Mouse (Mus musculus) thymus, adult 2 months (tissue): ENCODE results near the gene Trarg1.

Source experiments
- CTCF ChIP-seq: fragments of 200-500 bp; IDR thresholded peaks from 2 replicates; pipeline ENCODE4 v1.5.1; 2012; ENCODE audit warnings: mild to moderate bottlenecking, control low read depth, low read length, moderate library complexity, borderline replicate concordance; ENCODE audit not compliant: control insufficient read depth, poor library complexity, insufficient read depth; ENCODE audit errors: extremely low read depth
- POLR2A ChIP-seq: fragments of 200-500 bp; IDR thresholded peaks from 2 replicates; pipeline ENCODE4 v1.6.1; 2012; ENCODE audit warnings: mild to moderate bottlenecking, low read length, control low read depth, moderate library complexity; ENCODE audit not compliant: control insufficient read depth, poor library complexity, insufficient read depth; ENCODE audit errors: extremely low read depth

DNA sequence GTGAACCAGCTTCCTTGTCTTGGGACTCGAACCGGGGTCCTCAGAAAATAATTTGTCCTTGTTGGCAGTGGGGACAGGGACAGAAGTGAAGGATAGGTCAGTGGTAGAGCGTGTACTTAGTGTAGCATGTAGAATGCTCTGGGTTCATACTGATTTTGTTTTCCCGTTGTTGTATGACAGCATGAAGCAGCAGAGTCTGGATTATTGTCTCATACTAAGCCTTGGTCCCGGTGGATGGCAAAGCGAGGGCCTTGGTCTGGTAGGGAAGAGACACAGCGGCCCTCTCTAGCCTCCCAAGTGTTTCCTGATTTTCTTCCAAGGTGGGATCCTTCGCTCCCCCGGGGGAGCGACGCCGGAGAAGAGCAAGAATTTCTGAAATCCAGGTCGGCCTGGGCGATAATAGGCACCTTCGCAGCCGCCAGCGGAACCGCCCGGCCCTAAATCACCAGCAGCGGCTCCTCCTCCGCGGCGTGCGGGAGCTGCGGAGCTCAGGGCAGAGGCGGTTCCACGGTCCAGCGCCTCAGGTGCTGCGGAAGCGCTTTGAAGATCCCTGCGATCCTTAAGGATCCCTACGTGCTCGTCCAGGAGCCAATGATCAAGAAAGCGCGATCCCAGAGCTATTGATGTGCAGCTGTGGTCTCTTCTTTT, 13.5 kb upstream of the Trarg1 start:
- TF ChIP-seq CTCF = no peak
- TF ChIP-seq POLR2A = no peak
